Mouse (Mus musculus): Measurements from ENCODE around the gene Traf4.
"Not testable (repeated sequence)": the region's sequence is repeated elsewhere in the genome, so short reads cannot be mapped to it uniquely, and the experiment has no call there.

The Traf4 gene

DNA sequence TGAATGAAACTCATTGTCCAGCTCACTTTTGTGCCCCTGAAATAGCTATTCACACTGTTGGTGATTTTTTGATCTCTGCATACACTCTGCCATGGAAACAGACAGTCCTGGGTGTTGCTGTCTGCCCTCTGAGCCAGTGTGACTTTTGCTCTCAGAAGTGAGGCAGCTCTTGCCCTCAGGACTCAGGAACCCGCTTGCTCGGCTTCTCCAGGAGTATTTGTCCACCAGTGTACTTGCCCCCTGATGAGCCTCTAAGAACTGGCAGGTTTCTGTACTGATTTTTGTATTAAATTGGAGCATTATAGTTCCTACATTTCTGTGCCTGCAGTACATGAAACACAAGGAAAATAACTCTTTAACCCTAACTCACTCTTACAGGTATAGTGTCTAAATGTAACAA lies 21.9 kb downstream of the Traf4 start:
- no peak for DNase-seq (ENCODE audit: low read depth)

- DNase-seq (ENCODE audit: low read depth): no peak
These were observed 24.7 kb downstream of the Traf4 start for GRCm38 (mm10) chr11:78140665-78141064.

GRCm38 (mm10) chr11:78138023-78138422 lies 27.4 kb downstream of the Traf4 start:
- DNase-seq (ENCODE audit: low read depth): no peak

DNA sequence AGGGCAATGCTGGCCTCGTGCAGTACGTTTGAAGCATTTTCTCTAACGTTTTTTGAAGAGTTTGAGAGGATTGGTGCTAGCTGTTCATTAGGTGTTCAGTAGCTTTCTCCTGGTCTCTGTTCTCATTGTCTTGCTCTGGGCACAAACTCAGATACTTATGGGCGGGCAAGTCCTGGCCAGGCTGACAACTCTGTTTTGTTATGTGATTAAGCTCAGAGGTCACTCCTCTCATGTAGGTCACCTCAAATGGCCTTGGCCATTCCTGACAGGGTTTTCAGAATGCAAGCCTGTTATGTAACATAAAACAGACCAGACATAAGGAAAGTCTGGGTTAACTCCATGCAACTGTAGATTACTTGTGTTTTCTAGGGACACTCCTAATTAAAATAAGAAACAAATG lies 27.8 kb downstream of the Traf4 start:
- DNase-seq (ENCODE audit: low read depth): no peak

DNA sequence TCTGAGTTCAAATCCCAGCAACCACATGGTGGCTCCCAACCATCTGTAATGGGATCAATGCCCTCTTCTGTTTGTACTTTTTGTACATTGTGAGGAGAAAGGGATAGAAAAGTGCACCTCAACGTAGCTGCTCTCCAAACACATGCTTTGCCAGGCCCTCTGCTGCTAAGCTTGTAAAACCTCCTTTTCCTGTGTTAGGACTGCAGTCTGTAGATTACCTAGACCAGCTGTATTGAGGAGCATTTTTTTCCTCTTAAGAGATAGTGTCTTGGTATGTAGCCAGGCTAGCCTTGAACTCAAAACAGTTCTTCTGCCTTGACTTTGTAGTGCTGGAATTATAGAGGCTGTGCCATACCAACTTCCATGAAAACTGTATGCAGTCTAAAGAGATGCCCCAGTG lies 29.3 kb downstream of the Traf4 start:
- no peak for DNase-seq (ENCODE audit: low read depth)

GRCm38 (mm10) chr11:78135314-78135713 lies 30.1 kb downstream of the Traf4 start:
- DNase-seq (ENCODE audit: low read depth): not testable (repeated sequence)

- no peak for DNase-seq (ENCODE audit: low read depth)
These were observed 31.0 kb downstream of the Traf4 start for GRCm38 (mm10) chr11:78134344-78134743.

DNA sequence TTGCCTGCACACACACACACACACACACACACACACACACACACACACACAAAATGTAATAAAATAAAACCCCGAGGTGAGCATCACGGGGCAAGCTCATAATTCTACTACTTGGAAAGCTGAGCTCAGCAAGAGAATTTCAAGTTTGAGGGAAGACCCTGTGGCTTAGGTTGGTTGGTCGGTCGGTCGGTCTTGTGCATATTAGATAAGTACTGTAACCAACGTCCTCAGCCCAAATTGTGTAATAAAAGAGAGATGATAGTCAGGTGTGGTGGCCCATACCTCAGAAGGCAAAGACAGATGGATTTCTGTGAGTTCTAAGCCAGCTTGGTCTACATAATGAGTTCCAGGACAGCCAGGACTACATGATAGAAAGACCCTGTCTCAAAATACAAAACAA lies 31.5 kb downstream of the Traf4 start:
- no peak for DNase-seq (ENCODE audit: low read depth)

- DNase-seq (ENCODE audit: low read depth): no peak
These were observed 35.9 kb downstream of the Traf4 start for GRCm38 (mm10) chr11:78129458-78129857.

DNA sequence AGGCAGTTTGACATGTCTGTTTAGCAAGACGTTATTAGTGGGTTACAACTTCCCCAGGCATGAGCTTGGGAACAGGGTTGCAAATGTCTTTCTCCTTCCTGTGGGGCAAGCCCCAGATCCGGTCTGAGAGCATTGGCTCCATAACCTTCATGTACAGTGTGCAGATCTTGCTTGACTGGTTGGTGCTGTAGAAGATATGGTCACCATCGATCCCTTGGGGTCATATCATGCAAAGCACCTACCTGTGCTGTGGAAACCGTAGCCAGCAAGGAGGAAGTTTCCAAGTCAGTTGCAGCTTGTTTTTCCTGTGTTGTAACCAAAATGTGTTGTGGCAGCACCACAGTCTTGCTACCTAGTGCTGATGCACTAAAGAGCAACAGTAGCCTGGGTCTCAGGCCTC lies 38.6 kb downstream of the Traf4 start:
- no peak for DNase-seq (ENCODE audit: low read depth)

DNA sequence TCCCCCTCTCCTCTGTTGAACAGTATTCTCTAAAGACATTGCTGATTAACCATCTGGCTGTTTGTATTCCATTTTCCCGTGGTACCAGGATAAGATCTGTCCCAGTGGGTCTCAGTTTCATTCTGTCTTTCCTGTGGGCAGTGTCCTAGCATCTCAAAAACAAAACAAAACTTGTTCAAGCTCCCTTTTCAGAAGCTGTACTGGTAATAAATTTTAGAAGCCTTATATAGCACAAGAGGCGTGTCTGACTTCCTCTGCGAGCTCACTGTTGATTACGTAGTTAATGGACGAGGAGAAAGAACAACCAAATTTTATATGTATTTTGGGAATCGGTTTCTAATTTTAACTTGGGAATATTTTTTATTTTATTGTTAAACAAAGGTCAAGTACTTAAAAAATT lies 39.7 kb downstream of the Traf4 start:
- no peak for DNase-seq (ENCODE audit: low read depth)

- DNase-seq (ENCODE audit: low read depth): no peak
These were observed 41.6 kb downstream of the Traf4 start for GRCm38 (mm10) chr11:78123782-78124181.

GRCm38 (mm10) chr11:78122815-78123214 lies 42.6 kb downstream of the Traf4 start:
- no peak for DNase-seq (ENCODE audit: low read depth)

DNA sequence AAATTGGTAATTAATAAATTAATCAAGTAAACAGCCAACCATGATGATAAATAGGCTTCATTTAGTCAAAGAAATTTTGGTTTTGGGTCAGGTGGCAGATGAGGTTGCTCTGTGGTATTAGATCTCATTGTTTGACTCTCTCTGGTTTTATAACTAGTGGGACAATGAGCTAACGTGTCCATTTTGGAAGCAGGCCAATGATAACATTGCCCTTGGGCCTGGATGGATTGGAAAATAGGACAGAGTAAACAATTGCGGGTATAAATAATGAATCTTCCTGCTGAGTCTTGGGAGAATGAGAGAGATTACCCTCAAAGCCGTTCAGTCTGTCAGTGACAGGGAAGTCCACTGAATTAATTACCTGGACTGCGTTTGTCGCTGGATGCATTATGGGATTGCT lies 44.2 kb downstream of the Traf4 start:
- no peak for DNase-seq (ENCODE audit: low read depth)

DNA sequence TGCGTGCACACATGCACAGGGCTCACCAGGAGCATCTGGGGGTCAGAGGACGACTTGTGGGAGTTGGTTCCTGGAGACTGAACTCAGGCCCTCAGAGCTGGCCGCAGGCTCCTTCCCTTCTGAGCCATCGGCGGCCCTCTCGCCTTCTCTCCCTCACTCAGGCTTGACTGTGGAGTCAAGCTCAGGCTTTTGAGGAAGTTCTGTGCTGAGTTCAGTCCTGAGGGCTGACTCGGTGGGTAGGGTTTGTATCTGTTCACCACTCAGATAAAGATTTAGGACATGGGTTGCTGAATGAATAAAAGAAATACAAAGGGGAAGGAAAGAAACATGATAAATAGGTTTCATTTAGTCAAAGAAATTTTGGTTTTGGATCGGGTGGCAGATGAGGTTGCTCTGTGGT lies 45.5 kb downstream of the Traf4 start:
- no peak for DNase-seq (ENCODE audit: low read depth)

DNA sequence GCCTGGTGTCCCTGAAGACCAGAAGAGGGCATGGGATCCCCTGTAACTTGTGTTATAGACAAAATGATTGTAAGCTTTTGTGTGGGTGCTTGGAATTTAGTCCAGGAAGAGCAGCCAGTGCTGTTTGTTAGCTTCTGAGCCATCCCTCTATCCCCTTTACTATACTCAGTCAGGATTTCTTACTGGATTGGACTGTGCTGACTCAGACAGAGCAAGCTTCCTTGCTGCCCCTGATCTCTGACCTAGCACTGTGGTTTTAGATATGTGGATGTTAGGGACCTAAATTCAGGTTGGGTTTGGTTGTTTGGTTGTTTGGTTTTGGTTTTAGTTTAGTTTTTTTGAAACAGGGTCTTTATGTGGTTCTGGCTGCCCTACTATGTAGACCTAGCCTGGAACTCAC lies 46.9 kb downstream of the Traf4 start:
- DNase-seq (ENCODE audit: low read depth): no peak

DNA sequence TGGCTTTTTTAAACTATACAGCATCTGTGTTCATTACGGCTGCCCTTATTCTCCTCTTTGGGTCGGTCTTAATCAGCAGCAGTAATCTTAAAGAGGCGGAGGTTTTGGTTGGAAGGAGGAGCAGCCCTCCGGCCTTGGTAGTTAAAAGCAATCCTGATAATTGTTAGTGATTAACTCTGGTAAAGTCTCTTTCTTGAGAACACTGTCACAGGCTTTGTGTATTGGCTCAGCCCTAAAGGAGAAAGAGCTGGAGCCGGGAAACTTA lies 49.3 kb downstream of the Traf4 start:
- DNase-seq (ENCODE audit: low read depth): no peak

DNA sequence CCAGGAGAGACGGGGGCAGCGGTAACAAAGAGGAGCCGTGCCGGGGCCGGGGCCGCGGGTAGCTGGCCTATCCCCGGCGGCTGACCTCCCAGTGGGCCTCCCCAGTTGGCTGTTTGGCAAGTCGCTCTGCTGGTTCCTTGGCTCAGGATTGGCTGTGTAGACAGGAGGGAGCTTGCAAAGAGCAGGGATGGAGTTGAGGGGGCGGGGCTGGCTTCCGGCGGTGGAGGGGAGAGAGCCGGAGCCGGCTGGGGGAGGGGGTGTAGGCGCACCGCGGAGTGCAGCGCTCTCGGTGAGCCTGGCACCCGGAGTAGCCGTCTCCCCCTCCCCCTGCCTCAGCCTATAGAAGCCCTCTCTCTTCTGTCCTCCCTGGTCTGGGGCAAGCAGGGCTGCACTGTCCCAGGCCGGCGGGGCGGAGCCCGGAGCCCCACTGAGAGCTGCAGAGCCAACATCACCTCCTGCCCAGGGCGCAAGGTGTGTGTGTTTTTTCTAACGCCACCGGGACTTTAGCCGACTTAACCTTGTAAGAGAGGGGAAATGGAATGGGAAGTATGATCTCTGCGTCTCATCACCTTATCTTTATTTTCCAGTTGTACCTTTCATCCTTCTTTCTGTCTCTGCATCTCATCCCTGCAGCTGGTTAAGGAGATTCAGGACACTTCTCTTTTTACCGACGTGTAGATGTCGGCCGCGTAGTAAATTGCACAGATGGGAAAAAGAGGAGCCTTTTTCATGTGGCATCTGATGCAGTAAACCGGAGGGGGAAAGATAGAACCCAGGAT lies 49.8 kb downstream of the Traf4 start:
- peak; percentile 71 for DNase-seq (ENCODE audit: low read depth)

GRCm38 (mm10) chr11:78114676-78115366 lies 50.6 kb downstream of the Traf4 start:
- no peak for DNase-seq (ENCODE audit: low read depth)

DNA sequence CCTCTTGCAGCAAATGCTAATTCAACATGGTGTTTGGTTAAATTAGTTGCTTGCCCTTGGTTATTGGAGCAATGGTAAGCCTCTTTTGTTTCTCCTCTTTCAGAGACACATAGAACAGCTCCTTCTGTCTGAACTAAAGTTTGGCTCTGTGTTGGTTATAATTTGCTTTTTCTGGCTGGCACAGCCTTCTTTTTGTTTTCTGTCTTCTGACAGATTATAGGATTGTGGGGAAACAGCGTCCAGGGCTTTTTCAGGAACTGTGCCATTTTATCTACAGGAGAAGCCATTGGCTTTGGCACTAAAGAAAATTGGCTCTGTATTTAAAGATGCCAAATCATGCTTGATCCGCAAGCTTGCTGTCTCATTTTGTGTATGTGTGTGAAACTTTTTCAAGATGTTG lies 51.8 kb downstream of the Traf4 start:
- DNase-seq (ENCODE audit: low read depth): no peak
